Mouse (Mus musculus) lung, postnatal 14 days (tissue): ENCODE results near the gene Dcun1d5.
"Not testable (repeated sequence)": the region's sequence is repeated elsewhere in the genome, so short reads cannot be mapped to it uniquely, and the experiment has no call there.

Experiments used
- DNase-seq: peaks from one replicate; pipeline ENCODE4 v3.0.0; 2021

Dcun1d5 gene

DNA sequence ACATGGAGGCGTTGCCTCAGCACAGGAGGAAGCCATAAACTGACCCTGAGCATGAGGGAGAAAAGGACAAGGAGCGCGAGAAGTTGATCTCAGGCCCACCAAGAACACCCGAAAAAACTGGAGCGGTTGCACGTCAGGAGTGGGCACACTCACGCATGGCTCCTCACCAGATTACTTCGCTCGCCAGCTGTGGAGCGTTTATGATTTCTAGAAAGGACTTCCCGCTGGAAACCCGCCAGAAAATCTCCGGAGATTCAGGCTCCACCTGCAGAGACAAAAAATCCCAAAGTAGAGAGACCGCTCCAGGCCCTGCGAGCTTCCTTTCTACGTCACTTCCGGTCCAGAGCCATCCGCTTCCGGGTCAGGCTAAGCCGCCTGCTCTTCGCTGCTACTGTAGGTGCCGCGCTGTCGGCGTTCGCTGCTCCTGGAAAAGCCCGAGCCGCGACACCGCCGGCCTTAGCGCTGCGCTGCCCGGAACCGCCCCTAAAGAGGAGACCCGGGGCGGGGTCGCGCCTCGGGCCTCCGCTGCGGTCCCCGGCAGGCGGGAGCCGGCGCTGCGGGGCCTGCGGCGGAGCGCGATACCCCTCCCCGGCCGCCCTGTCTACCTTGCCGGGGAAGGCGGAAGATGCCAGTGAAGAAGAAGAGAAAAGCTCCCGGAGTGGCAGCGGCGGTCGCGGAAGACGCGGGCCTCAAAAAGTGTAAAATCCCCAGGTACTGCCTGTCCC, at the start of gene Dcun1d5, which contains the start of gene Dync2h1:
Gene Dcun1d5, plus strand, starts transcription at position 349 of the 725 bp plus-strand sequence.
Gene Dync2h1, minus strand, starts transcription at position 275 of the 725 bp plus-strand sequence.
- peak; percentile 96 for DNase-seq

DNA sequence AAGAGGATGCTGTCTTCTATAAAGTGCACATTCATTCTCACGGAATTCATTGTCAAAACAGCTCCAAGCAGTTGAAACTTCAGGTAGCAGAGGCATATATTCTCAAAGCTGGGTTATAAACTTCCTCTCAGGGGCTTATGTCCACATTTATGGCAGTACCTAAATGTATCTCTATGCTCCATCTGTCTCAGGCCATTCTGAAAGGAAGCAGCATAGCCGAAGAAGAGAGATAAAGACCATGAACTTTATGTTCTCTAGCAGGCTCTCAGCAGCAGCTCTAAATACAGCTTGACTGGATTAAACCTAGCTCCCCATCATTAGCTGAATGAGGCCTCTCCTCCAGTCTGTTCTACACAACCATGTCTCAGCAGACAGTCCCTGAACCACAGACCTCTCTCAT, 29.9 kb upstream of the Dcun1d5 start:
- no peak for DNase-seq

DNA sequence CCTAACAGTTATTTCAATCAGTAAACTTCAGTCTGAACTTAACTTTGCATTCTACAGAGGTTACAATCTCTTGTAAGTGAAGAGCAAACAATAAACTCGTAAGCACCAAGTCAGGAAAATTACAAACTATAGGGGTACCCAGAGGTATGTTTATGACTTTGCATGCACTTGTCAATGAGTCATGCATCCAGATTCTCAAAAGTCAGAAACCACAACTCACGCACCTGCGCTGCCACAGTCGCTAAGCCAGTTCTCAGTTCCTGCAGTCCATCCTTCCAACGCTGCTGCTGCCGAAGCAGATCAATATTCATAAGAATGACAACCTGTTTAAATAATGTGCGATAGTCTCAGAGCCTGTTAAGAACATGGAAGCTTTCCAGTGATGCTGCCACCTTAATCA, 25.7 kb upstream of the Dcun1d5 start:
- DNase-seq, result no peak

DNA sequence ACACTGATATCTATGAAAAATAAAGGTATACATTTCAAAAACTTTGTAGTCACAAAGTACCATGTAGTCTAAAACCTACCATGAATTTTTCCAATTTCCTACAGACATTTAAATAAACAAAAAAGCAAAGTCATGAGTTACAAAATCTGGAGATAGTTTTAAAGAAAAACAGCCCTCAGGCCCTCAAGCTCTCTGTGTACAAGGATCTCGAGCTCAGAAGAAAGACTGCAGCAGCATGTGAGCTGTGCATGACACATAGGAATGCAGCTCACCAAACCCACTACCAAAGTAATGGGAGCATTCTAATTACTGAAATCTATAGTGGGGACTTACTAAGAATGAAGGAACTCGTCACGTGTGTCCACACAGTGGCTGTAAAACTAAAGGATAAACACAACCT, 24.6 kb upstream of the Dcun1d5 start:
- no peak for DNase-seq

DNA sequence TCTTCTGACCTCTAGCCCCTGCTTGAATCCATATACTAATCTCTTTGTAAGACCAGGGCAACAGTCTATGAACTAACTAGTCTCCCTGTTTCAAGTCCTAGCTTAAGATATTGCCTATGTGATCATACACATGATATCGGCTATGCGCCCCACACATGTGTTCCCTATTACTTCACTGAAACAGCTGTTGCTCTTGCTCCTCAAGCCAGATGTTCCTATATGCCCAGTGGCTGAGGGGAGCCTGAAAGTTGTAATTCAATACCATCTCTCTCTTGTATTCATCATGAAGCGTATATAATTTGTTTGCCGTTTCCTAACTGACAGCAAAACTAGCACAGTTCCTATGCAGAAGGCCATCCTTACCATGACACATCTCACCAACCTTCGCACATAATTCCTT, 23.6 kb upstream of the Dcun1d5 start:
- DNase-seq, result no peak

DNA sequence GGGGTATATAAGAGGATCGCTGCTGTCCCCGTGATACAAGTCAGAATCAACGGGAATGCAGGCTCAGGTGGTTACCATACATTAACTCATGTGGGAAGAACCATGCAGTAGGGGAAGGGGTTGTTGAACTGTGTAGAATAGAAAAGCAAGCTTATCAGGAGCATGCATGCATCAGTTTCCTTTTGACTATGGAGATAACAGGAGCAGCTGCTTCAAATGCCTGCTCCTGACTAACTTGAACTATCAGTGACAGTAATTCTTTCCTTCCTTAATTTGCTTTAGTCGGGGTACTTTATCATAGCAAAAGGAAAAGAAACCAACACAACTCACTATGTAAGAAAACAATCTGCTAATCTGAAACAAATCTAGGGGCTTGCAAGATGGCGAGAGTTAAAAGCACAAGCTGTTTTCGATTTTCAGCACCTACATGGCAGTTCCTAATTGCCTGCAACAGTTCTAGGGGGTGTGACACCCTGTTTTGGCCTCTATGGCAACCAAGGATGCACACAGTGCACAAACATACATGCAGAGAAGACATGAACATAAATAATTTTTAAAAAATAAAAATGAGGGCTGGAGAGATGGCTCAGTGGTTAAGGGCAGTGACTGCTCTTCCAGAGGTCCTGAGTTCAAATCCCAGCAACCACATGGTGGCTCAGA, 16.9 kb upstream of the Dcun1d5 start:
- DNase-seq, result no peak

DNA sequence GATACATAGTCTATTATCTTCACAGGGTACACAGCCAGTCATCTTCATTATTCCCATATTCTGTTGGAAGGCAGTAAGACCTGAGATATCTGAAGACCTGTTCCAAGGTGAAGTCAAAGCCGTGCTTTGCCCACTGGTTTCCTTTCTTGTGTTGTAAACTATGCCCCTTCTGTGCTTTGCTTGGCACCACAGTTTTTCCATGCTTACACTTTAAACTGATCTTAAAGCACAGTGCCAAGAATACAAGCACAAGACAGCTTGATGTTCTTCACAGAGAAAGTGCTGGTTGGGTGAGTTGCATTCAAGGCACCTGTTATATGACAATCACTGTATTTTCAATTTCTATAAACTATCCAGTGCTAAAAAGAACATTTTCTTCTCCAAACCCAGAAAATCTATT, 10.6 kb upstream of the Dcun1d5 start:
- DNase-seq, result no peak

DNA sequence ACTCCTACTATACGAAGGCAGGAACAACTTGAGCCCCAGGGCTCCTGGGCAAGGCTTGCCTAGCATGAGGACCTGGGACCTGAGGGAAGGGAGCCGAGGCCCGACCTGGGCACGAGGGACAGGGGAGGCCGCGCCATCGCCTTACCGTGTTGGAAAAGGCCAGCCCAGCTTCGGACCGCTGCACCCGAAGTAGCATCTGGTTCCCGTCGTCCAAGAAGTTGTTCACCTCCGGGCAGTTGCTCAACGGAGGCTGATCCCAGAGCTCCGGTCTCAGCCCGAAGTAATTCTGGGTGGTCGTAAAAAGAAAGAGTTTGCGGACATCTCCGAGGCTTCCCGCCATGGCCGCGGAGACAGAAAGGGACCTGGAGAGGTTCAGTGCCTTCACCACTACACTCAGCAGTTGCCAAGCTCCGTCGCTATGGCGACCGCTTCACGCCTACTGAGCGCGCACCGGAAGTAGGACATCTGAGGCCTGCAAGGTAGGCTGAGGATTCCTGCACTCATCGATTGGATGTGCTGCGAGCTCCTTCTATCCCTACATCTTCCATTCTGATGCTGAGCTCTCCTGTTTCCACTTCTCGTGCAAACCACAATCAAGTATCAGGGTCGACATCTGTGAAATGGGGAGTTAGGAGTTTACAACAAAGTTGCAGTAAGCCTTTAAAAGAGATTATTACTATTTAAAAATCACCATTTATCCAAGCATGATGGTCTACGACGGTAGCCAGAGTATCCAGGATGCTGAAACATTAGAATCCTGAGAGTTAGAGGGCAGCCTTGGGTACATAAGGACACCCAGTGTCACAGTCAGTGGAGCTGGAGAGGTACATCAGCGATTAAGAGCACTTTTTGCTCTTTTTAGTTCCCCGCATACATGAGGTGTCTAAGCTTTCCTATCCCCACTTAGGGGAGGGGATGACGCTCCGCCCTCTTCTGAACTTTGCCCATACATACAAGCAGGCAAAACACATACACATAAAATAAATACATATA, 7.4 kb upstream of the Dcun1d5 start:
- peak; percentile 78 for DNase-seq

DNA sequence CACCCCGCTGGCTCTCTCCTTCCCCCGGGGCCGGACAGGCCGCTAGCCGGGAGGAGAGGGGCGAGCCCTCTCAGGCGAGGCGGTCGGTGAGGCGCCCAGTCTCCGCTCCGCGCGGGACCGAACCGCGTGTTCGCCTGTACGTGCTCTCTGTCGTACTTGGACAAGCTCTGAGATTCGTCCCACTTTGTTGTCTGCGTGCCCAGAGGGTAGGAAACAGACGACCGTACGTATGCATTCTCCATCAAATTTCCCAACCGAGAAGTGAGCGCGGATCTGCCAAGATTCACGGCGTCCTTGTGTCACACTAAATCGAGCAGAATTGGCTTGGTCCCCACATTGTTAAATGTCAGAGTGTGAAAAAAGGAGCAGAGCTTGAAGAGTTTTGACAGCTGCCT, 574 bp downstream of the Dcun1d5 start:
- peak; percentile 11 for DNase-seq

DNA sequence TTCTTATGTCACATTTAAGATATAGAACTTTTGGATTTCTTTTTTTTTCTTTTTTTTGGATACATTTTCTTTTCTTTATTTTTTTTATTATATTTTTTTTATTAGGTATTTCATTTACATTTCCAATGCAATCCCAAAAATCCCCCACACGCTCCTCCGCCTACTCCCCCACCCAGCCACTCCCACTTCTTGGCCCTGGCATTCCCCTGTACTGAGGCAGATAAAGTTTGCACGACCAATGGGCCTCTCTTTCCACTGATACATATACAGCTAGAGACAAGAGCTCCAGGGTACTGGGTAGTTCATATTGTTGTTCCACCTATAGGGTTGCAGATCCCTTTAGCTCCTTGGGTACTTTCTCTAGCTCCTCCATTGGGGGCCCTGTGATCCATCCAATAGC, 6.4 kb downstream of the Dcun1d5 start:
- DNase-seq, result not testable (repeated sequence)

DNA sequence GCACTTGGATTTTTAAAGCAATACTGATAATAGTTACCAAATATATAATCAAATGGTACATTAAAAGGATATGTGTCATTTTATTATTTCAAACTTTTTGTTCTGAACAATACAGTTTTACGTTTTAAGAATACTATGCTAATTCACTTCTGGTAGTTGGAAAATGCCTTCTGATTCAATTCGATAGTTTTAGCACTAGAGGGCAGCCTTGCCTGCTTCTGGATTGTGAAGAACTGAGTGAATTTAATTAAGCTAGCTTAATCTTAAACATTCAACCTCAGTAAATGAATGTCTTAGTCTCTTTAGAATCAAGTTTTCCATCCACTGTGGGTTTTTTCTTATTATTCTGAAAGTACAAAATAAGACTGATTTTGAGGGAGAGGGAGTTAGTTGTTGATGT, 31.9 kb downstream of the Dcun1d5 start:
- DNase-seq, result peak; percentile 26

DNA sequence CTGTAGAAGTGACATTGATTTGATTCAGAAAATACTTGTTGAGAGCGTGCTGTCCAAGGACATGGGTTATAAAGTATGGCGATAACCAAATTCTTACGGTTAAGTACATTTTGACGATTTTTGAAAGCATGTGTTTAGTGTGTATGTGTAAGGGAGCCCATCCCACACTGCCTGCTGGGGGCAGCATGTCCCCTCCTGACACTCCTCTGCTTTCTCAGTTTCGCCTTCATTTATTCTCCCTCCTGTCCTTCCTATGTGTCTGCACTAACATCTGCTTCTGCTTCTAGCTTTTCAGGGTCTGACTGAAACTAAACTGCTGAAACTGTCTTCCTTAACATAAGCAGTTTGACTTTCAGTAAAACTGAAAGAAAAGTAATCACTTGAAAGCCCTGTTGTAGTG, 36.7 kb downstream of the Dcun1d5 start:
- peak; percentile 7 for DNase-seq

DNA sequence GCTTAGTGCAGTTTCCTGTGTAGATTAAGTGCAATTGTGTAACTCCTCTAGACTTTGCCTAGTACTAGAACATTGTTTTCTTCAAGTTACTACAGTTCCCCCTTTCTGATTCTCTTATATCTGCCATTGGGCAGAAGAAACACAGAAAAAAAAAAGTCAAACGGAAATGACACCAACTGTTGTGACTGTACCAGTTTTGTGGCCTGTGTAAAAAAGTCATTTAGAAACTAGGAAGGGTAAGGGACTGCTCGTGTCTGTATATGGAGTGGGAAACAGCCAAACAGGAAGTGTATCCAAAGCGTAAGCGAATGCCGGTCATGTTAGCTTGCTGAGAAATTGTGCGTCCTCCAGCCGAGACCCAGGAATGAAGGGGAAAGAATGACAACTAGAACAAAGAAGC, 37.1 kb downstream of the Dcun1d5 start:
- DNase-seq, result peak; percentile 3

DNA sequence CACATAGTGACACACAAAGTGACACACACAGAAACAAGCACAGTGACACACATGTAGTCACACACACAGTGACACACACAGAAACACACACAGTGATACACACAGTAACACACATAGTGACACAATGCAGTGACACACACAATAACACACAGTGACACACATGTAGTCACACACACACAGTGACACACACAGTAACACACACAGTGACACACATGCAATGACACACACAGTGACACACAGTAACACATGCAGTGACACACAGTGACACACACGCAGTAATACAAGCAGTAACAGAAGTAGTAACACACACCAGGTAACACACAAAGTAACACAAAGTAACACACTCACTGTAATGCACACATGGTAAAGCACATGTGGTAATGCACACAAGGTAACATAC, 54.3 kb downstream of the Dcun1d5 start:
- DNase-seq, result no peak

DNA sequence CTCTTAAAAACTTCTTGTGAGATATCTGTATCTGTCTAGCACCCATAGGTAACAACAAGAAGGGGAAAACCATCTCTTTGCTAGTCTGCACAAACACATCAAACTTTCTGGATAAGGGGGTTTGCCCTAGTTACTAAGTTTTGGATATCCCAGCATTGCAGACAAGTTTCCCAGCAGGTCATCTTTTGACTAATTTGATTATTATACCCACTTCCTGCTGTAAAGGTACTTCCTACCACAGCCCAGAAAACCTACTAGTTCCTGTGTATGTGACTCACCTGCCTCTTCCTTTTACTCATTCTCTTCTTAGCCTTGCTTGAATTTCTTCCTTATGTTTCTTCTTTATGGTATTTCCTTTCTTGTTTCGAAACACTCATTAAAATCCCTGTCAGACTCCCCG, 55.6 kb downstream of the Dcun1d5 start:
- no peak for DNase-seq

DNA sequence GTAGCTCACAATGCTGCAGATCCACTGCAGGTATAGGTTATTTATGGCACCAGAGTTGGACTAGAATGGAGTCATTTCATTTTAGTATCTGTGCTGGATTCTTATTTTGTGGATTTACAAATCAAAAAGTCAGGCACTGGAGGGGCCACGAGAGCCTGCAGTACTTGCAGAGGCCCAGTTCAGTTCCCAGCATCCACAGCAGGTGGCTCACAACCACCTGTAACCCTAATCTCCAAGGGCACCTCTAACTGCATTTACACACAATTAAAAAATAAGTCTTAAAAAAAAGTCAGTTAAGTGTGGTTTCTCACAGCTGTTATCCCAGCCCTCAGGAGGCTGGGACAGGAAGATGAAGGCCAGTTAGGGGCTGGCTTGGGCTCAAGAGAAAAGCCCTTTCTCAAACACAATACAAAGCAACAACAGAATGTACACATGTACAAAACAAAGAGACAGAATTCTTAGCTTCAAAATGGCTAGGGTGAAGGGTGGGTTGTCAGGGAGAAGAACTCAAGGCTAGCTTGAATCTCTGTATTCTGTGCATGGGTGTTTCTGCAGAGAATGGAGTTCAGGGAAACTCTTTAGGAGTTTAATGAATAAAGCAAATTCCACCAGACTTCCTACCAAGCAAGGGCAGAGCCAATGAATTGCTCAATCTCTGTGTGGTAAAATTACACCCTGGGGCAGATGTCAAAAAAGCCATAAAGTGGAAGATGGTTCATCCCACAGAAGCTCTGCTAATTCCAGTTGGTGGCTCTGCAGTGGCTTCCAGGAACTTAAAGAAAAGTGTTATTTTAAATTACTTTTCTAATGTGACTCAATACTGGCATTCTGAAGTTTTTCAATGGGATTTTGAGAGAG, 68.7 kb downstream of the Dcun1d5 start:
- no peak for DNase-seq
